Mouse (Mus musculus) embryonic facial prominence, embryonic 14.5 days (tissue): ENCODE measurements around the gene Cluh. TPM values are rescaled to one million over a fixed set of nuclear protein-coding genes. Genes with fewer than 3 reads are reported as not detected.

Source experiments
- ATAC-seq: fragments of 200-750 bp; cut with Nextera tagmentation; 2 replicates; pipeline ENCODE4 v1.8.0; 2017; ENCODE audit warnings: low read depth, moderate number of reproducible peaks, moderate TSS enrichment
- DNase-seq: peaks from one replicate; pipeline ENCODE4 v3.0.0-alpha.2; 2015; ENCODE audit warnings: low spot score
- H3K27ac ChIP-seq: fragments of 300-500 bp; sonication (generic); replicated peaks from 2 replicates; pipeline ENCODE4 v1.5.1; 2014; ENCODE audit warnings: low read depth, mild to moderate bottlenecking, low read length, moderate library complexity
- H3K27me3 ChIP-seq: fragments of 300-500 bp; sonication (generic); replicated peaks from 2 replicates; pipeline ENCODE4 v1.6.1; 2014; ENCODE audit warnings: low read length; ENCODE audit not compliant: control insufficient read depth, insufficient read depth
- H3K36me3 ChIP-seq: fragments of 300-500 bp; sonication (generic); 2 replicates; pipeline ENCODE4 v1.6.1; 2014; ENCODE audit warnings: low read length, mixed read lengths; ENCODE audit not compliant: control insufficient read depth, insufficient read depth
- H3K4me1 ChIP-seq: fragments of 300-500 bp; sonication (generic); 2 replicates; pipeline ENCODE4 v1.6.1; 2014; ENCODE audit warnings: antibody characterized with exemption, low read length; ENCODE audit not compliant: control insufficient read depth, insufficient read depth
- H3K4me2 ChIP-seq: fragments of 300-500 bp; sonication (generic); 2 replicates; pipeline ENCODE4 v1.6.1; 2014; ENCODE audit warnings: low read depth, mild to moderate bottlenecking, low read length, moderate library complexity, mixed read lengths
- H3K4me3 ChIP-seq: fragments of 300-500 bp; sonication (generic); 2 replicates; pipeline ENCODE4 v1.5.1; 2014; ENCODE audit warnings: low read depth, mild to moderate bottlenecking, low read length
- H3K9ac ChIP-seq: fragments of 300-500 bp; sonication (generic); 2 replicates; pipeline ENCODE4 v1.6.1; 2014; ENCODE audit warnings: low read depth, mild to moderate bottlenecking, low read length, moderate library complexity, mixed read lengths
- H3K9me3 ChIP-seq: fragments of 300-500 bp; sonication (generic); 2 replicates; pipeline ENCODE4 v1.6.1; 2016; ENCODE audit warnings: low read length; ENCODE audit not compliant: control insufficient read depth
- WGBS: fragments of 180-500 bp; shearing (Covaris S2); extraction: QIAGEN DNeasy Blood & Tissue Kit; methylation state at CpG from one replicate; pipeline ENCODE4 v1.1.7; 2014; 5-methylcytosine and 5-hydroxymethylcytosine counted together
- polyA plus RNA-seq: library from polyadenylated mRNA; unstranded; fragments of >200 nt; fragmentation: Nextera tagmentation; extraction: Ambion mirVana; gene quantifications from 2 replicates; pipeline ENCODE4 v1.2.1, GENCODE M21; 2014

Gene Cluh
- polyA plus RNA-seq, 1 experiment from 2014 or later = 24.4 TPM

DNA sequence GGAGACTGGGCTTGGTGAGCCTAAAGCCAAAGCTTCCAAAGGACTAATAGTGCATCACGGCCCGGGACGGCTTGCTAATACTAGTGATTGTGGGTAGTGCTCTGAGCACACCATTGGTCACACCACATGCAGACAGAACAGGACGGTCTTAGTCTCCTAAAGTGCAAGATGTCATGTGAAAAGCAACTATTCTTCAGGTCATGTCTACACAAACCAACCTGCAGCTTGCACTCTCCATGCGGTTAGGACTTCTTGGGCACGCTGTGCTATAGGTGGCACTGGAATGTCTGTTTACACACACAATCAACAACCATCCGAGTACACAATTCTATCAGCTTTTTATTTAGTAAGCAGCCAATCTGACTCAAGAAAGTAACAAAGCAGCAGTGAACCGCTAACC, 25.4 kb downstream of the Cluh start:
- Histone ChIP-seq H3K9ac (no peak overlapping the region), H3K27ac (no peak overlapping the region), H3K27me3 (no peaks in the 10 kb centered on the region), H3K4me1 (no peaks in the 10 kb centered on the region), H3K4me3 (no peak overlapping the region), H3K9me3 (no peaks in the 10 kb centered on the region), H3K36me3 (peaks cover 68% of the 10 kb centered on the region), H3K4me2 (no peak overlapping the region)
- DNase-seq (no peak), ATAC-seq (no peak)
- 94% methylated on average over 8 of the region's 8 CpGs for WGBS

DNA sequence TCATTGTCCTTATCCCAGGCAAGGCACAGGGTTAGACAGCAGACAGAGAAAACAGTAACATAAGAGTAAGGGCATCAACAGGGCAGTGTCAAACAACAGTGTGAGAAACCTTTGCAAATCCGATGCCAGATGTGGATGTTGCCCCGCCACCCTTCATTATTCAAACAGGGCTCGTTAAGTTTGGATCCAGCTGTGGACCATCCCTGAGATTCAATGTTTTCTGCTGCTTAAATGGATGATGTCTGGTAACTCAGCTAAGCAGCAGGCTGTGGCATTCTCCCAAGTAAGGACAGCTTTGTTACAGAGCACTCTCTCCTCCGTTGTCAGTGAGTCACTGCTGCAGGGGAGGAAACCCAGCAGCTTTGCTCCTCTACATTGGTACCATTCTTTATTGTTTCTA, 25.9 kb downstream of the Cluh start:
- Histone ChIP-seq H3K9me3 (no peaks in the 10 kb centered on the region), H3K9ac (no peak overlapping the region), H3K4me1 (no peaks in the 10 kb centered on the region), H3K27me3 (no peaks in the 10 kb centered on the region), H3K36me3 (peaks cover 68% of the 10 kb centered on the region), H3K4me2 (no peak overlapping the region), H3K27ac (no peak overlapping the region), H3K4me3 (no peak overlapping the region)
- ATAC-seq (no peak), DNase-seq (no peak)
- WGBS = 79% methylated on average over 4 of the region's 4 CpGs

DNA sequence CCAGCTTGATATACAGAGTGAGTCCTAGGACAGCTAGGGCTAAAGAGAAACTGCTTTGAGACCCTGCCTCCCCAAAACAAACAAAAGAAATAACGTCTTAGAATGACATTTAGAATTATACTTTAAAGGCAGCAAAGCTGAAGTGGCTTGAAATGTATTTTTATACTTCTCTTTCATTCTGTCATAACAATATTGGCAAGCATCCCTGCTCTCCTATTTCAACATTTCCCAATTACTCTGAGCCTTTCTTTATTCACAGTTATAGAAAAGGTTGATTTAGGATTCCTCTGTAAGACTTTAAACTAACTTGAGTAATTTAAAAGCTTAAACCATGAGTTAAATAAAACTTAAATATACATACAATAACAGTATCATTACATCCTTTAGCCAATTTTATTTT, 42.9 kb downstream of the Cluh start:
- Histone ChIP-seq H3K27me3 (no peaks in the 10 kb centered on the region), H3K4me1 (no peaks in the 10 kb centered on the region), H3K27ac (no peak overlapping the region), H3K4me2 (no peak overlapping the region), H3K4me3 (no peak overlapping the region), H3K9ac (no peak overlapping the region), H3K9me3 (no peaks in the 10 kb centered on the region), H3K36me3 (peaks cover 55% of the 10 kb centered on the region)
- ATAC-seq (no peak), DNase-seq (no peak)
- 49% methylated on average over 1 of the region's 1 CpGs for WGBS

DNA sequence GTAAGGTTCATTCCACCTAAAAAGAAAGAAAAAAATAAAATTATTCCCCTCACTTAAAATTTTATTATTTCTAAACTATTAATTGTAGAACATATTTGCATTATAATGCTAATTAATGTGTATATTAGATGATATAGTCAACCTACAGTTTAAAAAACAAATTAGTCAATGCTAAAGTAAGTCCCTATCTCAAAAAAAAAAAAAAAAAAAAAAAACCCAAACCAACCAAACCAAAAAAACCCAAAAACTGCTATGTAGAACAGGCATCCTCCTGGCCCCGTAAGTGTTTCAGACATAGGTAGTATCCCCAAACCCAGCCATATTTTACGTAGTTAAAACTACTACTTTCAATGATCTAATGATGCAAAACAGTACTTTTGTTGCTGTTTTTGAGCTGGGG, 50.2 kb downstream of the Cluh start:
- H3K9me3 ChIP-seq = no peaks in the 10 kb centered on the region
- DNase-seq (no peak), ATAC-seq (no peak)
- no peaks in the 10 kb centered on the region for H3K4me1 ChIP-seq
- no peak overlapping the region for H3K4me3 ChIP-seq
- H3K9ac ChIP-seq = no peak overlapping the region
- 98% methylated on average over 2 of the region's 2 CpGs for WGBS
- H3K4me2 ChIP-seq = no peak overlapping the region
- peaks cover 45% of the 10 kb centered on the region for H3K36me3 ChIP-seq
- no peaks in the 10 kb centered on the region for H3K27me3 ChIP-seq
- no peak overlapping the region for H3K27ac ChIP-seq

DNA sequence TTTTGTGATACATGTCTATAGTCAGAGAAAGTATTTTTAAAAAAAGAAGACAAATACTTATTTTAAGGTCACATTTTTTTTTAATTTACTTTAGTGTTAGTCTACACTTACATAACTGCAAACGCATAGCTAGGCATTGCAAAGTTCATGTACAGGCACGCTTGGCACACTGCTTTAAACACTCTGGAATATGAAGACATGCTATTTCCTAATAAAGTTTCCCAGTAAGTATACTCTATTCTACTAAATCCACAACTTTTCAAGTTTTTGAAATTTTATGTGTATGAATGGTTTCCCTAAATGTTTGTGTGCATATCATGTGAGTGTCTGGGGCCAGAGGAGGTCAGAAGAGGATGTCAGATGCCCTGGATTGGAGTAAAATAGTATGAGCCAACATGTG, 54.8 kb downstream of the Cluh start:
- no peak for ATAC-seq

DNA sequence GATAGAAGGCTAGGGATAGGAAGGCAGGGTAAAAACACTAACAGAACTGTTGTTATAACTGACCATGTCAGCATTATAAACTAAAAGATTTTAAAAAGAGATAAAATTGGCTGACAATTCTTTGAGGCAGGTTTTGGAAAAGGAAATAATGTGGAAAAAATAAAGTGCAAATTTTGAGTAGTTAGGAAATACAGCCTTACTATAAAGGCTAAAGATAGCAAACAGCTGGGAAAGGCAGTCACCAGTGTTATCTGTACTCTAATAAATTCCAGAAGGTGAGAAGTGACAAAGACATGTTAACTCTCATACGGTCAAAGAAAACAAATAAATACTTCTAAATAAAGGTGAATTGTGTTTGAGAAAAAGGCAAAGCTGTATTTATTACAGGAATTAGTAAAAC, 59.5 kb downstream of the Cluh start:
- no peaks in the 10 kb centered on the region for H3K4me1 ChIP-seq
- ATAC-seq (no peak), DNase-seq (no peak)
- H3K4me3 ChIP-seq = no peak overlapping the region
- no peak overlapping the region for H3K4me2 ChIP-seq
- no peaks in the 10 kb centered on the region for H3K9me3 ChIP-seq
- no peaks in the 10 kb centered on the region for H3K36me3 ChIP-seq
- H3K27ac ChIP-seq = no peak overlapping the region
- no peaks in the 10 kb centered on the region for H3K27me3 ChIP-seq
- no peak overlapping the region for H3K9ac ChIP-seq
- WGBS = 68% methylated on average over 1 of the region's 1 CpGs

More for the DNA sequence above, 54.8 kb downstream of the Cluh start:
- Histone ChIP-seq H3K4me3 (no peak overlapping the region), H3K4me1 (no peaks in the 10 kb centered on the region), H3K36me3 (peaks cover 2% of the 10 kb centered on the region), H3K4me2 (no peak overlapping the region), H3K27ac (no peak overlapping the region), H3K27me3 (no peaks in the 10 kb centered on the region), H3K9me3 (no peaks in the 10 kb centered on the region), H3K9ac (no peak overlapping the region)
- WGBS = 84% methylated on average over 2 of the region's 2 CpGs
- peak; percentile 14 for DNase-seq

DNA sequence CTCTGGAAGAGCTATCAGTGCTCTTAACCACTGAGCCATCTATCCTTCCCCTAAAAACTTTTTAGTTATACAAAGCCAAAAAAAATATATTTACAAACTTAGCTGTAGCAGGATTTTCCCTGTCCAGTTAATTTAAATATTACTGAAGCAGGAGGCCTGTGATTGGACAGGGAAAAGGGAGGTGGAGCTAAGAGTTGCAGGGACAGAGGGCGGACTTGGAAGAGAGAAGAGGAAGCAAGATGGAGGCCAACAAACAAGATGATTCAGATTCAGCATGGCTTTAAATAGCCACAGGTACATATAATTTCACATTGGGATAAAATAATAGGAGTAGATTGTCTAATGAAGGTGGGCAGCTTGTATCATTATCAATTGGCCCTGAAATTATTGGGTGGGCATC, 61.4 kb downstream of the Cluh start:
- no peak overlapping the region for H3K4me2 ChIP-seq
- no peak for ATAC-seq
- no peak overlapping the region for H3K4me3 ChIP-seq
- 100% methylated on average over 1 of the region's 1 CpGs for WGBS
- H3K4me1 ChIP-seq = no peaks in the 10 kb centered on the region
- H3K9ac ChIP-seq = no peak overlapping the region
- no peaks in the 10 kb centered on the region for H3K27me3 ChIP-seq
- DNase-seq = no peak
- H3K9me3 ChIP-seq = no peaks in the 10 kb centered on the region
- no peaks in the 10 kb centered on the region for H3K36me3 ChIP-seq
- no peak overlapping the region for H3K27ac ChIP-seq

DNA sequence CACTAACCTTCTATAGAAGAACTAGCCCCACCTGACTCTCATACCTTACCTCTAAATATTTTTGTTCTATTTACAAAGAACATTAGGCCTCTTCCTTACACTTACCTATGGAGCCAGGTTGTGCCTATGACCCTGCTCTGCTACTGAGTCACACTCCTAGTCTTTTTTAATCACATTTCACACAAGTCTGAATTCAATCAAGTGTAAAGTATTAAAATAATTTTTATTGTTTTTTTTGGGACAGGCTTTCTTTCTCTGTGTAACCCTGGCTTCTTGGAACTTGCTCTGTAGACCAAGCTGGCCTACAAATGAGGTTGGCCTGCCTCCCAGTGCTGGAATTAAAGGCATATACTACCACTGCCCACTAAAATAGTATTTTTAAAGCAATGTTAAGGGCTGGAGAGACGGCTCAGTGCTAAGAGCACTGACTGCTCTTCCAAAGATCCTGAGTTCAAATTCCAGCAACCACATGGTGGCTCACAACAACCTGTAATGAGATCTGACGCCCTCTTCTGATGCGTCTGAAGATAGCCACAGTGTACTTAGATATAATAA, 66.8 kb downstream of the Cluh start:
- H3K4me3 ChIP-seq = no peak overlapping the region
- H3K36me3 ChIP-seq = 0 out of 2 replicates have a peak, but pooled peaks cover 2% of the 10 kb centered on the region
- H3K4me1 ChIP-seq = peaks cover 10% of the 10 kb centered on the region; the same call in 1 of the 2 replicates
- ATAC-seq (no peak), DNase-seq (no peak)
- no peaks in the 10 kb centered on the region for H3K9me3 ChIP-seq
- no peak overlapping the region for H3K9ac ChIP-seq
- no peak overlapping the region for H3K4me2 ChIP-seq
- 78% methylated on average over 3 of the region's 3 CpGs for WGBS
- H3K27ac ChIP-seq = no peak overlapping the region
- no peaks in the 10 kb centered on the region for H3K27me3 ChIP-seq
